Mouse (Mus musculus) embryonic fibroblast, embryonic 13.5 days (primary cell): ENCODE data around the gene D6Ertd527e. TPM values are rescaled to one million over a fixed set of nuclear protein-coding genes. Genes with fewer than 3 reads are reported as not detected.
A peak's percentile ranks its signal among the peaks of the same experiment; 100 is the strongest.

Source experiments
- H3K27ac ChIP-seq: 2 replicates; pipeline ENCODE4 v1.5.1; 2012; ENCODE audit warnings: low read length, control low read depth, inconsistent platforms; ENCODE audit not compliant: insufficient read depth
- H3K4me1 ChIP-seq: 2 replicates; pipeline ENCODE4 v1.6.1; 2011; ENCODE audit warnings: low read length; ENCODE audit not compliant: control insufficient read depth, insufficient read depth
- H3K4me3 ChIP-seq: 2 replicates; pipeline ENCODE4 v1.5.1; 2011; ENCODE audit warnings: mild to moderate bottlenecking, control low read depth, low read length; ENCODE audit not compliant: insufficient read depth
- CTCF ChIP-seq: IDR thresholded peaks from 2 replicates; pipeline ENCODE4 v1.5.1; 2011; ENCODE audit warnings: mild to moderate bottlenecking, control low read depth, low read length, moderate library complexity, borderline replicate concordance; ENCODE audit not compliant: insufficient read depth
- POLR2A ChIP-seq: IDR thresholded peaks from 2 replicates; pipeline ENCODE4 v1.6.1; 2011; ENCODE audit warnings: low read depth, mild to moderate bottlenecking, control low read depth, low read length, moderate library complexity
- polyA plus RNA-seq: library from polyadenylated mRNA; stranded (reverse); fragments of >200 nt; gene quantifications from 2 replicates; pipeline ENCODE4 v1.2.4, GENCODE M21; 2011; ENCODE audit warnings: low read depth; ENCODE audit not compliant: missing spikeins, insufficient read length

Gene D6Ertd527e
- polyA plus RNA-seq: 0.23 and 0.60 TPM in 2 replicates

- Histone ChIP-seq H3K4me1 (peaks cover 10% of the 10 kb centered on the region), H3K4me3 (no peak within 1 kb of the TSS), H3K27ac (no peak within 1 kb of the TSS)
- TF ChIP-seq CTCF (no peak), POLR2A (no peak)
Observed at GRCm38 (mm10) chr6:87104123-87104796, at the start of gene D6Ertd527e. TSS of gene D6Ertd527e (plus strand) at chr6:87104746.

GRCm38 (mm10) chr6:87059754-87060153 lies 44.8 kb upstream of the D6Ertd527e start:
- H3K4me3 ChIP-seq: no peak overlapping the region
- H3K27ac ChIP-seq: no peak overlapping the region
- TF ChIP-seq POLR2A: no peak
- TF ChIP-seq CTCF: no peak
- no peaks in the 10 kb centered on the region for H3K4me1 ChIP-seq

- Histone ChIP-seq H3K4me3 (no peak overlapping the region), H3K27ac (no peak overlapping the region), H3K4me1 (no peaks in the 10 kb centered on the region)
- TF ChIP-seq POLR2A: no peak
- TF ChIP-seq CTCF: no peak
Observed at GRCm38 (mm10) chr6:87063586-87063985, 41.0 kb upstream of the D6Ertd527e start.

- TF ChIP-seq CTCF (no peak), POLR2A (no peak)
- Histone ChIP-seq H3K27ac (no peak overlapping the region), H3K4me1 (peaks cover 5% of the 10 kb centered on the region; the same call in 1 of the 2 replicates), H3K4me3 (no peak overlapping the region)
Observed at GRCm38 (mm10) chr6:87068209-87068608, 36.3 kb upstream of the D6Ertd527e start.

GRCm38 (mm10) chr6:87069195-87069900 lies 35.2 kb upstream of the D6Ertd527e start:
- no peak overlapping the region for H3K4me3 ChIP-seq
- TF ChIP-seq CTCF (no peak), POLR2A (no peak)
- peak overlapping the region; percentile 84 for H3K27ac ChIP-seq
- H3K4me1 ChIP-seq: peaks cover 5% of the 10 kb centered on the region; the same call in 1 of the 2 replicates

GRCm38 (mm10) chr6:87070641-87071040 lies 33.9 kb upstream of the D6Ertd527e start:
- Histone ChIP-seq H3K4me1 (peaks cover 5% of the 10 kb centered on the region; the same call in 1 of the 2 replicates), H3K27ac (no peak overlapping the region), H3K4me3 (no peak overlapping the region)
- TF ChIP-seq CTCF: no peak
- no peak for TF ChIP-seq POLR2A

- TF ChIP-seq POLR2A (no peak), CTCF (no peak)
- Histone ChIP-seq H3K27ac (no peak overlapping the region), H3K4me1 (peaks cover 8% of the 10 kb centered on the region; the same call in 1 of the 2 replicates), H3K4me3 (no peak overlapping the region)
Observed at GRCm38 (mm10) chr6:87072759-87073158, 31.8 kb upstream of the D6Ertd527e start.

GRCm38 (mm10) chr6:87075092-87075685 lies 29.4 kb upstream of the D6Ertd527e start:
- Histone ChIP-seq H3K27ac (no peak overlapping the region), H3K4me3 (no peak overlapping the region), H3K4me1 (0 out of 2 replicates have a peak, but pooled peaks cover 5% of the 10 kb centered on the region)
- no peak for TF ChIP-seq CTCF
- TF ChIP-seq POLR2A: no peak

- H3K4me3 ChIP-seq: no peak overlapping the region
- H3K4me1 ChIP-seq: 0 out of 2 replicates have a peak, but pooled peaks cover 5% of the 10 kb centered on the region
- TF ChIP-seq CTCF (no peak), POLR2A (no peak)
- no peak overlapping the region for H3K27ac ChIP-seq
Observed at GRCm38 (mm10) chr6:87079457-87079856, 25.1 kb upstream of the D6Ertd527e start.
